Mouse (Mus musculus): ENCODE measurements at regions not wholly inside any gene's neighbourhood (a gene's known extent, or its start where the extent isn't known, plus 50 kb on each side); places are given as distances from the start of the nearest gene placed in this dataset.

DNA sequence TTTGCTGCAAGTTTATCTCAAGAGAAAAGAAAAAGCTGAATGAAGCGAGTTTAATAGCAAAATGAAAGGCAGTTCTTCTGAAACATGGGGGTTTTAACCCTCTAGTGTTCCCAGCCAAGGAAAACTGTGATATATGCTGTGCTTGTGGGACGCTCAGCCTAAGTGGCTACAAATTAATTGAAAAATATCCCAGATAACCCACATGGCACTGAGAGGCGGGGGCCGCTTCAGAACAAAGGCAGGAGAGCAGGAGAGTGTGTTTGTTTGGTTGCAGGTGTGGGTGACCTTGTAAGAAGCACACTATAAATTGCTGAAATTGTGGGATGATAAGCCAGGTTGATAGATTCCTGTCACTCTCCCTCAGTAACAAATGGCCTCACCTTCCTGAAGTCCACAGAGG lies 154.7 kb upstream of the Mpped2 start:
- no peak for DNase-seq (ENCODE audit: low spot score in 2 of 2)

DNA sequence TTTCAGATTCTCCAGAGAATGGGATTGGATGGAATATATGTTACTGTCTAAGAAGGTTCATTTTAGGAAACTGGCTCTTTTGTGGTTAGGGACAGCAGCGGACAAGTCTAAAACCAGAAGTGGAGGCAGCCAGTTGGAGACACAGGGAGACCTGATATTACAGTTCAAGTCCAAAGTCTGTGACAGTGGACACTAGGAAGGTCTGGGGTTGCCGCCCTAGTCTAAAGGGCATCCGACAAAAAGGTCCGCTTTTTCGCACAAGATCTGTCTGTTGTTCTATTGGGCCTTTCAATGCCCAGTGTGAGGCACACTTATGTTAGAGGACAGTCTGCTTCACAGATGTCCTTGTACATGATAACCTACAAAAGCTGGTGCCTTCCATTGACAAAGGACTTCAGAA lies 152.9 kb upstream of the Mpped2 start:
- DNase-seq (ENCODE audit: low spot score in 2 of 2) = no peak

DNA sequence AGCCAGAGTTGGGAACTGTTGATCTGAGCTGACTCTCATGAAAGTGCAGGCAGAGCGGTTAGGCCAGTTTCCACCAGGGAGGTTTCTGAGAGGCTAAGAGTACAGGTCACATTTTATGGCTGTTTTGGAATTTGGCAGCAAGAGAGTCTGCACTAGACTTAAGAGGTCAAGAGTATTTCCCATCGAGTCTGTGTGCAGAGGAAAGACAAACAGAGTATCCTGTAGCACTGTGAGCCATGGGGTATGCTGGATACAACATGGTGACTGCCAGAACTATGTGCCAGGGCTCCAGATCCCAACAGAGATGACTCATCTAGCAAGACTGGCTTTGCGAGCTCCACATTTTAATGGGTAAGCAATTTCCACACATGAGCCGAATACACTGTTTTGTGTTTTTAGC lies 146.0 kb upstream of the Mpped2 start:
- no peak for DNase-seq (ENCODE audit: low spot score in 2 of 2)

DNA sequence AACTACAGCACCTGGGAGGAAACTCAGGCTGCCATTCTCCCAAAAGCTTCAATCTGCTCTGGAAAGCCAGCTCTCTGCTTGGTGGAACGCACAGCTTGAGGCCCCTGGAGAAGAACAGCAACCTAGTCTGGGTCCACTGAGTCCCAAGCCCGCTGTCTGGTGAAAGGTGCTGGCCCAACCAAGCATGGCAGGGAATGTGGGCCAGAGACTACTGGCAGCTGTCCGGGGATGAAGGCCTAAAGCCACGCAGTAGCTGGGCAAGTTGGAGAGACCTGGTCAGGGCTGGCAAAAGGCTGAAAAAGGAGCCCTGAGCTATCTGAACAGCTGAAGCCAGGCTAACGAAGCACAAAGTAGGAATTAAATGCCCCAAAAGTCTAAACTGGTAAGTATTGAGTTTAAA lies 139.4 kb upstream of the Mpped2 start:
- DNase-seq (ENCODE audit: low spot score in 2 of 2) = no peak

DNA sequence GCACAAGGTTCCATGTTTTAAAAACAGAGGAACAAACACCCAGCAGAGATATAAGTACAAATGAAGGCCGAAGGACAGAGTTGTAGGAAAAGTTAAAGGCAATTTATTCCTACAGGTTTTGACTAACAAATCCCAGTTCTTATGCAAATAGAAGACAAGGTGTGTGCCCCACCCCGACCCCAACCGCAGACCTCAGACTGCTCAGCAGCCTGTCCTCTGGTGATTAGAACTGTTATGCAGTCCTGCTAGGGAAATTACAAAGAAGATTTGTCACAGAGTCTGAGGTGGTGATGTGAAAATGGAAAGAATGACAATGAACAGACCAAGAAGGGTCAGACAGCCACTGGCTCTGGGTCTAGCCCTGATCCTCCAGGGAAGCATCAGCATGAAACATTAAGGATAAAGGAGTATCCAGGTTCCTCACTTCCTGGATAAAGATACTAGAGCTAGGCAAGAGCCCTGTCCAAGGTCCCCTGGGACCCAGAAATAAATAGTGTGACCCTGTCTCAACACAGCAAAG lies 131.4 kb upstream of the Mpped2 start:
- no peak for DNase-seq (ENCODE audit: low spot score in 2 of 2)

DNA sequence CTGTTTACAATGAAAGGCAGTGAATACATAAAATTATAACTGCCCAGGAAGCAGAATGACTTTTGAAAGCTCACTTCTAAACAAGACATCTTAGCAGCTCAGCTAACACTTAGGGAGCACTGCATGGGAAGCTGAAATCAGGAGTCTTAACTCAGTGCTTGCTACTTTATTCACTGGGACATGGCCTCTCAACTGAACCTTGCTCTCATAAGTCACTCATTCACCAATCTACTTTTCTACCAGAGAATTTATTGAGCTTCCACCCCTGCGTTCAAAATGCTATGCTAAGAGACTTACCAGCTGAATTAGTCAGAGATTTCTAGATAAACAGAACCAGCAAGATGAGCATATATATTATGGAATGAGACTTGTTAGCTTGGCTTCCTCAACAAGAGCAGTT lies 122.8 kb upstream of the Mpped2 start:
- no peak for DNase-seq (ENCODE audit: low spot score in 2 of 2)

DNA sequence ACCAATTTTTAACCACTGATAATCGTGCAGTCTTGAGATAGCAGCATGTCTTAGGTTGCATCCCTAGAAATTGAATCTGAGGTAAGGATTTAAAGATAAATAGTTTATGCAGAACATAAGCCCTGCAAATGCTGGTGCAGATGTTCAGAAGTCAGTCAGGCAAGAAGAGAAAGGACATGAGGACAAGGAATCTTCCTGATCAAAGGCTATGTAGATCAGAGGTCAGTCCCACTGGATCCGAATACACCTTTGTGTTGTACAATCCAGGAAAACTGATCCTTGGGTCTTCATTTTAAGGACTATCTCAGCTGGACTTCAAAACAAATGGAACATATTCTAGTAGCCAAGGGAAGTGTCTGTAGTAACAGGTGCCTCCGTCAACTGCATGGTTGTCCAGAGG lies 121.7 kb upstream of the Mpped2 start:
- no peak for DNase-seq (ENCODE audit: low spot score in 2 of 2)

DNA sequence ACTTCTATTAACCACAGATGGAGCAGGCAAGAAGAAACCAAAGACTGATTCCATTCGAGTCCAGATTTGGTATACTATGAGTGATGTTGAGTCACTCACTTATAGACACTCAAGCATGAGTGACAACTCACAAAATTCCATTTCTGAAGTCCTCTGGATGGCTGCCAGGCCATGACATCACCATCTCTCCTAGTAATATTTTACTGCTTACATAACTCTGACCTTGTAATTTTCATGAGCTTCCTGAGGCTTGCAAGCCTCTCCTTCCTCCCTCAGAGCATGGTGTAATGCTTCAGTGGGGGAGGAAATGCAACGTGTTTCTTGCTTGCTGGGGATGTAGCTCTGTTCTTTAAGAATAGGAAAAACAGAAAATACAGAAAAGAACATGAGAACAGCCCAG lies 121.2 kb upstream of the Mpped2 start:
- DNase-seq (ENCODE audit: low spot score in 2 of 2) = no peak

DNA sequence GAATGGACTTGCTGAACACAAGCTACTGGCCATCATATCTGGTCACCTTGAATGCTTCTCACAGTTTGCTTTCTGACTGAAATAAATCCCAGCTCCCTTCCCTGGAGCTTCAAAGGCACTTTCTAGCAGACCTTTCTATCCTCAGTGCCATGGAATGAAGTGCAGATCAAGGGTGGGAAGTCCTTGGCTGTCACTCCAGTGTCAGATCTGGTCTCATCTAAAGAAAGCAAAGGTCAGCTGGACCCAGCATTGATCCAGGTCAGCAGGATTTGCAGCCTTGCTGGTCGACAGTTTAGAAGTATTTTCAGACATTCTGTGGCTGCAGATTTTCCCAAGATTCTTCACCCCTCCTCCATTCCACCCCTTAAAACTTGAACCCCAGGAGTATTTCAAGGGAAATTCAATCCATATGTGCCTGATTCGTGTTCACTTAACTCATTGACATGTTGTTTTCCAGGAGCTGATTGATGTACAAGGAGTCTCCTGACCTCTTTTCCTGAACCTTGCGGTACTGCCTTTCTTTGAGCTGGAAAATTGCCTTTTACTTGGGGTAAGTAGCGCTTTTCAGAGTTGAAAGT lies 116.2 kb upstream of the Mpped2 start:
- DNase-seq (ENCODE audit: low spot score in 2 of 2) = no peak

DNA sequence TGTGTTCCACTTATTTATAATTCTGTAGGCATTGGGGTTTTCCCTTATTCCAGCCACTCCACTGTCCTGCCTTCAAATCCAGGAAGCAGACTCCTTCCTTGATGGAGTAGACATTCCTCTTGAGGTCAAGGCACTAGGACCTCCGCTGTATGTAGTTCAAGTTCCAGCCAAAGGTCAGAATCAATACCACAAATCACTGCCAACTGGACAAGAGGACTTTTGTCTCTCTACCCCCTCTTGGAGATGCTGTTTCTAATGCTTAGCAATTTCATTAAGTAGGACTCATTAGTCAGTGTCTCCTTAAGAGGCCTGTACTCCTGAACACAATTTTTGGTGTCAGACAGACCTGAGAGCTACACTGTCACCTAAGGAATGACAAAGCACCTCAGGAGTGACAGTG lies 115.0 kb upstream of the Mpped2 start:
- DNase-seq (ENCODE audit: low spot score in 2 of 2) = no peak

DNA sequence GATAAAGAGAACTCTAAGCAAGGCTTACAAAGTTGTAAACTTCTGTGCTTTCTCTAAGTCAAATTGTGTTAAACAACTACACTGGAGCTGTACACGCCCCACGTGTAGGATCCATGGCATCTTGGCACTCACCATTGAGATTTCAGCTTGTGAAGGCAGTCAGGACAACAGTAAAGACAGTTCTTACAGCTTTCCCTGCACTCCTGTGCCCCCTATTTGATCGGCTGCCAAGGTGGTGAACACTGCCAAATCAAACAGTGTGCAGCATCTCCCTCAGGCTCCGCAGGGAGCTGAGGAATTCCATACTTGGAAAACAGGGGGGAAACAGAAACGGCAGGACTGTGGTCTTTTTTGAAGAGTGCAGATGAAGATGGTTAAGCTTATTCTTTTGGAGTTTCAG lies 112.4 kb upstream of the Mpped2 start:
- DNase-seq (ENCODE audit: low spot score in 2 of 2) = no peak

DNA sequence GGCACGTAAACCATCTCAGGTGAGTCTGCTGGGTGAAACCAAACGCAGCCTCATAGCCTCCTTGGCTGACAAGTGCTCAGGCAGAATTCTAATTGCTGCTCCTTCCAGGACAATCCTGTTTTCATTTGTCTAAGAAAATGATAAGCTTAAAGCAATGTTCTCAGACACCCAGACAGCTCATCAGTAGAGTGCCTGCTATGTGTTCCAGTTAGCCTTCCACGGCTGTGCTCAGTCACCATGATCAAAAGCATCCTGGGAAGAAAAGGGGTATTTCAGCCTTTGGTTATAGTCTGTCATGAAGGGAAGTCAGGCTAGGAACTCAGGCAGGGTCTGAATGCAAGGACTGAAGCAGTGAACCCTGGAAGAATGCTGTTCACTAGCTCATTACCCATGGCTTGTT lies 71.8 kb upstream of the Mpped2 start:
- DNase-seq (ENCODE audit: low spot score in 2 of 2) = no peak

DNA sequence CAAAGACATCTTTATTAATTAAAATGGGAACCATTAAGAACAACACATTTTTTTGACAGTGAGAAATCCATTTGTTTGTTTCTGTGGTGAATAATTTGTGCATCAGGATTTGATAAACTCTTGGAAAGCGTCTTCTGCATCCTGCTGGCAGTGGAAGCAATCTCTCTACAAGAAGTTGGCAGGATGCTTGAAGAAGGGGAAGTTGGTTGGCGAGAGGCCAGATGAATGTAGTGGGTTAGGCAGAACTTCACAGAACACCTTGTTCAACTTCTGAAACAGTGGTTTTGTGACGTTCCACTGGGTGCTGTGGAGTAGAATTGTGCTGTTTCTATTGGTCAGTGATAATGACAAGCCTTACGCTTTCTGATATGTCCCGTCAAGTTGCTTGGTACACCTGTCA lies 70.7 kb upstream of the Mpped2 start:
- DNase-seq (ENCODE audit: low spot score in 2 of 2) = no peak

DNA sequence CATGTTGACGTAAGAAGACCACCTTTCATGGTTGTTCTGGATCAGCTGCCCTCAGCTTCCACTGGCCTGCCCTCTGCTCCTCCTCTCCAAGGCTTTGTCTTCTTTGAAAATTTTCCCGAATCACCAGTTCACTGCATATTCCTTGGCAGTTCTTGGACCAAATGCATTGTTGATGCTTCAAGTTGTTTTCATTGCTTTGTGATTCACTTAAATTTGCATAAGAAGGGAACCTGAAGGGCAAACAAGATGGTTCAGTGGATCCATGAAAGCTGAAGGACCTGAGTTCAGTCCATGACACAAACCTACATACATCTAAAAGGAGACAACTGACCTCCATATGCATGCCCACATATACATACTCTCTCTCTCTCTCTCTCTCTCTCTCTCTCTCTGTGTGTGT lies 69.4 kb upstream of the Mpped2 start:
- no peak for DNase-seq (ENCODE audit: low spot score in 2 of 2)

DNA sequence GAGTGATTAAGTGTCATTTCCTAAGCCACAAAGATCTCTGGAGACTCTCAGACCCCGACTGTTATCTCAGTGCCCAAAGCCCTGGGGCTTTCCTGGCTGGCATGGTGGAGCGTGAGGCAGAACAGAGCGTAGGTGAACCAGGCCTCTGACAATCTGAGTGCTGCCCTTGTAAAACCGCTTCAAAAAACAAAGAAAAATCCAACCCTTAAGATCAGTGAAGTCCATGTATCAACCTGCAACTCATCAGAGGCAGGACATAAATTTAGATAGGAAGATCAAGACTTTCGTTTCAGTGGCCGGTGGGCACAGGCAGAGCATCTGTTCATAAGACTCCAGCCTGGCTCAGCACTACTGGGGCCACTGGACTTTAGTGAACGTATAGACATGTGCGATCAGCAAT lies 61.1 kb upstream of the Mpped2 start:
- DNase-seq (ENCODE audit: low spot score in 2 of 2) = no peak

All from left cerebral cortex, adult 9 months (tissue).